17 mouse cellular contexts compared by ENCODE assay signal in the genomic region with DNA sequence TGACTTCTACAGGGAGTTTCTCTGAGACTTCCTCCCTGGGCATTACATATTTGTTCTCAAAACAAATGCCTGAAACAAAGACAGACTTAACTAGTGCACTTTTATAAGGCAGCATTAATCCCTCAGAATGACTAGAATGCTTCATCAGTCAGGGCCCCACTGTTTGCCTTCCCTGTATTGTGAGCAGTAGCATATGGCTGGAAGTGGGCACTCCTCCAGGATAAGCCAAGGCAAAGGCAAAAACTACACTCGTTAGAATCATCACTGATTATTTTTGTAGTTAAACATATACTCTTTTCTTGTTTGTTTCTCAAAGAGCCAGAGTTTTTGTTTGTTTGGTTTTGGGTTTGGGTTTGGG. TPM values are rescaled to one million over a fixed set of nuclear protein-coding genes. Genes with fewer than 3 reads are reported as not detected.
DNase-seq lines count a peak whose midpoint lies in the region; ATAC-seq and TF ChIP-seq lines count a peak whose summit lies in the region.
"Had no signal": no experiment of that assay in that cellular context is flagged by ENCODE, and none has a peak within 500 bp of the region (broad histone marks: within the 10 kb centered on the region; RNA-seq: fewer than 3 reads in every experiment).

No protein-coding gene starts in this region.

- H3K27ac ChIP-seq in forebrain, embryonic 14.5 days (ENCODE audit: low read depth, low read length): no peak overlapping the region; the same call in 1 of the 2 replicates
- H3K27ac ChIP-seq in forebrain, embryonic 10.5 days: no peak overlapping the region
- H3K27ac ChIP-seq in heart, embryonic 16.5 days (ENCODE audit: low read length): peak overlapping the region; percentile 73
- peak overlapping the region; percentile 74; the same call in 1 of the 2 replicates for H3K27ac ChIP-seq in lung, embryonic 15.5 days
- H3K27ac ChIP-seq in stomach, postnatal 0 days (replicated peaks): peak overlapping the region; percentile 85
- H3K27ac ChIP-seq: hindbrain, embryonic 12.5 days; liver, embryonic 13.5 days; midbrain, embryonic 15.5 days had no signal

- DNase-seq in forebrain, embryonic 14.5 days (ENCODE audit: low spot score): peak; percentile 50
- no peak for DNase-seq in forebrain, embryonic 10.5 days (ENCODE audit: extremely low spot score, low spot score)
- no peak for DNase-seq in heart, postnatal 25 days (ENCODE audit: low spot score)
- no peak for DNase-seq in lung, postnatal 4 days
- no peak for DNase-seq in stomach, postnatal 0 days (ENCODE audit: low spot score)
- DNase-seq in ovary, postnatal 10 days (ENCODE audit: low spot score): no peak
- DNase-seq: adrenal gland, adult 8-10 months; cerebellum, adult 9-11 months; kidney, adult 18-20 months; layer of hippocampus, adult 9-11 months; liver, embryonic 13.5 days; thymus, postnatal 36 days had no signal

- H3K9ac ChIP-seq in forebrain, embryonic 14.5 days (ENCODE audit: low read length): no peak overlapping the region
- H3K9ac ChIP-seq in heart, embryonic 16.5 days (ENCODE audit: low read length): no peak overlapping the region
- no peak overlapping the region for H3K9ac ChIP-seq in lung, embryonic 15.5 days
- H3K9ac ChIP-seq in stomach, postnatal 0 days (ENCODE audit: low read length): no peak overlapping the region
- H3K9ac ChIP-seq: hindbrain, embryonic 12.5 days; liver, embryonic 13.5 days; midbrain, embryonic 15.5 days had no signal

- H3K4me1 ChIP-seq in forebrain, embryonic 14.5 days (ENCODE audit: control insufficient read depth, insufficient read depth, low read length): no peaks in the 10 kb centered on the region
- peaks cover 9% of the 10 kb centered on the region for H3K4me1 ChIP-seq in forebrain, embryonic 10.5 days
- peaks cover 20% of the 10 kb centered on the region for H3K4me1 ChIP-seq in heart, embryonic 16.5 days (ENCODE audit: control insufficient read depth, insufficient read depth, low read length)
- H3K4me1 ChIP-seq in lung, embryonic 15.5 days: peaks cover 21% of the 10 kb centered on the region
- peaks cover 16% of the 10 kb centered on the region for H3K4me1 ChIP-seq in stomach, postnatal 0 days (replicated peaks; ENCODE audit: control insufficient read depth, insufficient read depth)
- H3K4me1 ChIP-seq: hindbrain, embryonic 12.5 days; liver, embryonic 13.5 days; midbrain, embryonic 15.5 days had no signal

- peak; percentile 73; the same call in 1 of the 2 replicates for ATAC-seq in forebrain, embryonic 14.5 days
- peak; percentile 24; the same call in 1 of the 2 replicates for ATAC-seq in heart, embryonic 16.5 days (replicated peaks; ENCODE audit: extremely low read depth, insufficient read depth, low FRiP score)
- ATAC-seq in lung, embryonic 15.5 days (ENCODE audit: borderline replicate concordance, extremely low read depth, low FRiP score, low TSS enrichment): peak; percentile 69; the same call in 1 of the 2 replicates
- ATAC-seq in stomach, postnatal 0 days (ENCODE audit: low FRiP score, low TSS enrichment): peak; percentile 68
- ATAC-seq: midbrain, embryonic 15.5 days had no signal

- TF ChIP-seq EP300 in stomach, postnatal 0 days (optimal IDR thresholded peaks at IDR 0.05): peak; percentile 8

- no peaks in the 10 kb centered on the region for H3K27me3 ChIP-seq in forebrain, embryonic 14.5 days (replicated peaks; ENCODE audit: control insufficient read depth, insufficient read depth, low read length)
- 0 out of 2 replicates have a peak, but pooled peaks cover 6% of the 10 kb centered on the region for H3K27me3 ChIP-seq in forebrain, embryonic 10.5 days (ENCODE audit: poor library complexity, severe bottlenecking)
- H3K27me3 ChIP-seq in heart, embryonic 16.5 days (ENCODE audit: control insufficient read depth, insufficient read depth, low read length): no peaks in the 10 kb centered on the region
- no peaks in the 10 kb centered on the region for H3K27me3 ChIP-seq in lung, embryonic 15.5 days
- H3K27me3 ChIP-seq in stomach, postnatal 0 days (ENCODE audit: control insufficient read depth, insufficient read depth, low read length): no peaks in the 10 kb centered on the region
- H3K27me3 ChIP-seq: hindbrain, embryonic 12.5 days; liver, embryonic 13.5 days; midbrain, embryonic 15.5 days had no signal

- WGBS in forebrain, embryonic 14.5 days: 8% methylated on average over 1 of the region's 1 CpGs
- WGBS in forebrain, embryonic 10.5 days: 58% methylated on average over 1 of the region's 1 CpGs
- WGBS in heart, embryonic 16.5 days: 29% methylated on average over 1 of the region's 1 CpGs
- WGBS in lung, embryonic 15.5 days: 7% methylated on average over 1 of the region's 1 CpGs
- 5% methylated on average over 1 of the region's 1 CpGs for WGBS in stomach, postnatal 0 days

- H3K9me3 ChIP-seq in forebrain, embryonic 14.5 days (replicated peaks; ENCODE audit: control insufficient read depth, low read length): no peaks in the 10 kb centered on the region
- no peaks in the 10 kb centered on the region for H3K9me3 ChIP-seq in forebrain, embryonic 10.5 days
- no peaks in the 10 kb centered on the region for H3K9me3 ChIP-seq in heart, embryonic 16.5 days (replicated peaks; ENCODE audit: control insufficient read depth, low read length)
- no peaks in the 10 kb centered on the region for H3K9me3 ChIP-seq in lung, embryonic 15.5 days
- no peaks in the 10 kb centered on the region for H3K9me3 ChIP-seq in stomach, postnatal 0 days (ENCODE audit: control insufficient read depth, low read length)
- H3K9me3 ChIP-seq: hindbrain, embryonic 12.5 days; liver, embryonic 13.5 days; midbrain, embryonic 15.5 days had no signal

- TF ChIP-seq CTCF in stomach, postnatal 0 days (IDR thresholded peaks at IDR 0.05; ENCODE audit: low read depth): no peak

- H3K4me2 ChIP-seq in forebrain, embryonic 14.5 days (ENCODE audit: low read length): no peak overlapping the region
- H3K4me2 ChIP-seq in heart, embryonic 16.5 days (ENCODE audit: low read depth, low read length): no peak overlapping the region
- no peak overlapping the region for H3K4me2 ChIP-seq in lung, embryonic 15.5 days
- H3K4me2 ChIP-seq in stomach, postnatal 0 days (replicated peaks; ENCODE audit: low read depth): peak overlapping the region; percentile 5; the same call in 1 of the 2 replicates
- H3K4me2 ChIP-seq: hindbrain, embryonic 12.5 days; liver, embryonic 13.5 days; midbrain, embryonic 15.5 days had no signal

- intact Hi-C loops in heart, postnatal 25 days (cut with DNase I): no loop called here

- no peaks in the 10 kb centered on the region for H3K36me3 ChIP-seq in forebrain, embryonic 14.5 days (ENCODE audit: control insufficient read depth, insufficient read depth, low read length)
- no peaks in the 10 kb centered on the region for H3K36me3 ChIP-seq in forebrain, embryonic 10.5 days (replicated peaks)
- no peaks in the 10 kb centered on the region for H3K36me3 ChIP-seq in heart, embryonic 16.5 days (ENCODE audit: control insufficient read depth, insufficient read depth)
- no peaks in the 10 kb centered on the region for H3K36me3 ChIP-seq in lung, embryonic 15.5 days
- H3K36me3 ChIP-seq in stomach, postnatal 0 days (ENCODE audit: control insufficient read depth, insufficient read depth, low read length): no peaks in the 10 kb centered on the region
- H3K36me3 ChIP-seq: hindbrain, embryonic 12.5 days; liver, embryonic 13.5 days; midbrain, embryonic 15.5 days had no signal

- H3K4me3 ChIP-seq in forebrain, embryonic 14.5 days (ENCODE audit: low read depth, low read length): no peak overlapping the region
- H3K4me3 ChIP-seq in forebrain, embryonic 10.5 days: no peak overlapping the region
- H3K4me3 ChIP-seq in heart, embryonic 16.5 days (ENCODE audit: low read length): no peak overlapping the region
- H3K4me3 ChIP-seq in lung, embryonic 15.5 days: no peak overlapping the region
- no peak overlapping the region for H3K4me3 ChIP-seq in stomach, postnatal 0 days (ENCODE audit: low read depth, low read length)
- H3K4me3 ChIP-seq: hindbrain, embryonic 12.5 days; liver, embryonic 13.5 days; midbrain, embryonic 15.5 days had no signal

RNA-seq across cellular contexts. Expression of gene Cav1, which starts 11.0 kb away (rescaled TPM):
- polyA plus RNA-seq in forebrain, embryonic 14.5 days (2014; fragmentation: Nextera tagmentation; extraction: Ambion mirVana): 32.3 and 40.3 TPM in 2 replicates
- polyA plus RNA-seq in forebrain, embryonic 10.5 days (2016; fragmentation: Nextera tagmentation; extraction: Ambion mirVana): 4.7 and 5.6 TPM in 2 replicates
- 371 and 412 TPM in 2 replicates for polyA plus RNA-seq in heart, embryonic 16.5 days (2015; fragmentation: Nextera tagmentation; extraction: Ambion mirVana)
- 100 to 1,000 TPM; 242 to 304 TPM for total RNA-seq in heart, postnatal 25 days (2021)
- polyA plus RNA-seq in lung, embryonic 15.5 days (2015; fragmentation: Nextera tagmentation; extraction: Ambion mirVana): 453 and 528 TPM in 2 replicates
- polyA plus RNA-seq in stomach, postnatal 0 days (2015; fragmentation: Nextera tagmentation; extraction: Ambion mirVana): 324 and 346 TPM in 2 replicates
- total RNA-seq: megakaryocyte progenitor cell, adult 5-6 weeks had no signal

RNA-seq across cellular contexts. Expression of gene Cav2, which starts 36.2 kb away (rescaled TPM):
- 12.1 and 14.3 TPM in 2 replicates for polyA plus RNA-seq in forebrain, embryonic 14.5 days (2014; fragmentation: Nextera tagmentation; extraction: Ambion mirVana)
- polyA plus RNA-seq in forebrain, embryonic 10.5 days (2016; fragmentation: Nextera tagmentation; extraction: Ambion mirVana): 4.4 and 4.8 TPM in 2 replicates
- polyA plus RNA-seq in heart, embryonic 16.5 days (2015; fragmentation: Nextera tagmentation; extraction: Ambion mirVana): 44.5 and 47.5 TPM in 2 replicates
- total RNA-seq in heart, postnatal 25 days (2021): 10 to 100 TPM; 51.1 to 56.1 TPM
- 88.0 and 91.2 TPM in 2 replicates for polyA plus RNA-seq in lung, embryonic 15.5 days (2015; fragmentation: Nextera tagmentation; extraction: Ambion mirVana)
- 62.7 and 63.5 TPM in 2 replicates for polyA plus RNA-seq in stomach, postnatal 0 days (2015; fragmentation: Nextera tagmentation; extraction: Ambion mirVana)

Comparison
In these comparisons a context has a peak if more than half of its experiments do, and no peak if none do; other contexts are left out.
1. H3K27ac ChIP-seq: peak in heart, embryonic 16.5 days (single experiment), lung, embryonic 15.5 days (single experiment) and stomach, postnatal 0 days (single experiment); none in forebrain, embryonic 14.5 days (single experiment) and forebrain, embryonic 10.5 days (single experiment).
2. Peak in every context shown above with its lines, with median percentiles within 50 percentile points of each other: ATAC-seq.